9 mouse cellular contexts compared by ENCODE assay signal in genomic region chr1:59321880-59322836, GRCm38 (mm10).
A peak's percentile ranks its signal among the peaks of the same experiment; 100 is the strongest.
DNase-seq lines count a peak whose midpoint lies in the region; ATAC-seq lines count a peak whose summit lies in the region.
"Had no signal": no experiment of that assay in that cellular context is flagged by ENCODE, and none has a peak within 500 bp of the region (broad histone marks: within the 10 kb centered on the region; RNA-seq: fewer than 3 reads in every experiment).

No protein-coding gene starts in this region.

- peaks cover 61% of the 10 kb centered on the region for H3K4me1 ChIP-seq in forebrain, embryonic 10.5 days
- H3K4me1 ChIP-seq in forebrain, embryonic 15.5 days = 0 out of 2 replicates have a peak, but pooled peaks cover 3% of the 10 kb centered on the region
- peaks cover 9% of the 10 kb centered on the region for H3K4me1 ChIP-seq in intestine, embryonic 15.5 days (replicated peaks)
- peaks cover 16% of the 10 kb centered on the region for H3K4me1 ChIP-seq in limb, embryonic 15.5 days

- H3K9me3 ChIP-seq in forebrain, embryonic 10.5 days = peaks cover 6% of the 10 kb centered on the region; the same call in 1 of the 2 replicates
- no peaks in the 10 kb centered on the region for H3K9me3 ChIP-seq in forebrain, embryonic 15.5 days
- H3K9me3 ChIP-seq in intestine, embryonic 15.5 days = no peaks in the 10 kb centered on the region
- H3K9me3 ChIP-seq in limb, embryonic 15.5 days = no peaks in the 10 kb centered on the region

- peaks cover 63% of the 10 kb centered on the region for H3K27me3 ChIP-seq in forebrain, embryonic 10.5 days (ENCODE audit: poor library complexity, severe bottlenecking)
- H3K27me3 ChIP-seq in forebrain, embryonic 15.5 days = no peaks in the 10 kb centered on the region
- no peaks in the 10 kb centered on the region for H3K27me3 ChIP-seq in intestine, embryonic 15.5 days (replicated peaks)
- H3K27me3 ChIP-seq in limb, embryonic 15.5 days = no peaks in the 10 kb centered on the region

- no peak for ATAC-seq in forebrain, embryonic 15.5 days (replicated peaks)
- 0 out of 2 replicates have a peak, but pooled peaks have one; percentile 11 for ATAC-seq in intestine, embryonic 15.5 days
- no peak for ATAC-seq in limb, embryonic 15.5 days (ENCODE audit: insufficient number of reproducible peaks, low FRiP score, low TSS enrichment, low read depth)

- no peaks in the 10 kb centered on the region for H3K36me3 ChIP-seq in forebrain, embryonic 10.5 days (replicated peaks)
- no peaks in the 10 kb centered on the region for H3K36me3 ChIP-seq in forebrain, embryonic 15.5 days
- no peaks in the 10 kb centered on the region for H3K36me3 ChIP-seq in intestine, embryonic 15.5 days
- no peaks in the 10 kb centered on the region for H3K36me3 ChIP-seq in limb, embryonic 15.5 days
- H3K36me3 ChIP-seq: midbrain, embryonic 10.5 days had no signal

- no peak overlapping the region for H3K4me2 ChIP-seq in forebrain, embryonic 15.5 days (replicated peaks)
- no peak overlapping the region for H3K4me2 ChIP-seq in intestine, embryonic 15.5 days (replicated peaks)
- no peak overlapping the region for H3K4me2 ChIP-seq in limb, embryonic 15.5 days

- H3K4me3 ChIP-seq in forebrain, embryonic 10.5 days = no peak overlapping the region
- no peak overlapping the region for H3K4me3 ChIP-seq in forebrain, embryonic 15.5 days
- no peak overlapping the region for H3K4me3 ChIP-seq in intestine, embryonic 15.5 days (replicated peaks)
- no peak overlapping the region for H3K4me3 ChIP-seq in limb, embryonic 15.5 days
- H3K4me3 ChIP-seq: midbrain, embryonic 10.5 days had no signal

- H3K9ac ChIP-seq in forebrain, embryonic 15.5 days (replicated peaks) = no peak overlapping the region
- no peak overlapping the region for H3K9ac ChIP-seq in intestine, embryonic 15.5 days
- H3K9ac ChIP-seq in limb, embryonic 15.5 days = no peak overlapping the region

- WGBS in forebrain, embryonic 10.5 days = 51% methylated on average over 9 of the region's 9 CpGs
- WGBS in forebrain, embryonic 15.5 days = 54% methylated on average over 9 of the region's 9 CpGs
- WGBS in intestine, embryonic 15.5 days = 44% methylated on average over 9 of the region's 9 CpGs
- 27% methylated on average over 9 of the region's 9 CpGs for WGBS in limb, embryonic 15.5 days

- peak overlapping the region; percentile 74 for H3K27ac ChIP-seq in forebrain, embryonic 10.5 days
- no peak overlapping the region for H3K27ac ChIP-seq in forebrain, embryonic 15.5 days (replicated peaks)
- H3K27ac ChIP-seq in intestine, embryonic 15.5 days = no peak overlapping the region
- H3K27ac ChIP-seq in limb, embryonic 15.5 days = peak overlapping the region; percentile 77
- H3K27ac ChIP-seq: midbrain, embryonic 10.5 days had no signal

- no peak for DNase-seq in forebrain, embryonic 10.5 days (ENCODE audit: extremely low spot score, low spot score)
- DNase-seq in NIH3T3 (ENCODE audit: low read depth) = peak; percentile 54
- no peak for DNase-seq in thymus, adult 18-20 months
- no peak for DNase-seq in cerebellum, adult 9-11 months
- DNase-seq in heart, adult 8-10 months (ENCODE audit: low spot score) = no peak

Comparison
In these comparisons a context has a peak if more than half of its experiments do, and no peak if none do; other contexts are left out.
1. H3K27ac ChIP-seq: peak in forebrain, embryonic 10.5 days (single experiment) and limb, embryonic 15.5 days (single experiment); none in forebrain, embryonic 15.5 days (single experiment) and intestine, embryonic 15.5 days (single experiment).